Mouse (Mus musculus) kidney, embryonic 16.5 days (tissue): ENCODE results near the gene Slc20a1. TPM values are rescaled to one million over a fixed set of nuclear protein-coding genes. Genes with fewer than 3 reads are reported as not detected.

Source experiments
- ATAC-seq: fragments of 200-750 bp; cut with Nextera tagmentation; 2 replicates; pipeline ENCODE4 v1.8.0; 2017; ENCODE audit warnings: moderate TSS enrichment; ENCODE audit not compliant: low FRiP score, low TSS enrichment
- H3K27ac ChIP-seq: fragments of 300-500 bp; sonication (generic); 2 replicates; pipeline ENCODE4 v1.5.1; 2014; ENCODE audit warnings: low read length
- H3K27me3 ChIP-seq: fragments of 300-500 bp; sonication (generic); 2 replicates; pipeline ENCODE4 v1.6.1; 2014; ENCODE audit warnings: low read length, control low read depth, mixed read lengths; ENCODE audit not compliant: insufficient read depth
- H3K36me3 ChIP-seq: fragments of 300-500 bp; sonication (generic); 2 replicates; pipeline ENCODE4 v1.6.1; 2014; ENCODE audit warnings: low read length, control low read depth, mixed read lengths; ENCODE audit not compliant: insufficient read depth
- H3K4me1 ChIP-seq: fragments of 300-500 bp; sonication (generic); 2 replicates; pipeline ENCODE4 v1.6.1; 2014; ENCODE audit warnings: low read length, control low read depth, mixed read lengths; ENCODE audit not compliant: insufficient read depth
- H3K4me2 ChIP-seq: fragments of 300-500 bp; sonication (generic); replicated peaks from 2 replicates; pipeline ENCODE4 v1.6.1; 2014; ENCODE audit warnings: low read depth, low read length
- H3K4me3 ChIP-seq: fragments of 300-500 bp; sonication (generic); 2 replicates; pipeline ENCODE4 v1.5.1; 2014; ENCODE audit warnings: mild to moderate bottlenecking, low read length
- H3K9ac ChIP-seq: fragments of 300-500 bp; sonication (generic); replicated peaks from 2 replicates; pipeline ENCODE4 v1.6.1; 2014; ENCODE audit warnings: low read length
- H3K9me3 ChIP-seq: fragments of 300-500 bp; sonication (generic); 2 replicates; pipeline ENCODE4 v1.6.1; 2016; ENCODE audit warnings: low read length, control low read depth
- WGBS: fragments of 180-500 bp; shearing (Covaris S2); extraction: QIAGEN DNeasy Blood & Tissue Kit; methylation state at CpG from one replicate; pipeline ENCODE4 v1.1.7; 2014; 5-methylcytosine and 5-hydroxymethylcytosine counted together
- polyA plus RNA-seq: library from polyadenylated mRNA; unstranded; fragments of >200 nt; fragmentation: Nextera tagmentation; extraction: Ambion mirVana; gene quantifications from 2 replicates; pipeline ENCODE4 v1.2.1, GENCODE M21; 2015

Slc20a1 gene
- polyA plus RNA-seq, 1 experiment from 2014 or later: 28.3 TPM

- WGBS: 52% methylated on average over 2 of the region's 2 CpGs
- 0 out of 2 replicates have a peak, but pooled peaks have one; percentile 39 for ATAC-seq
- Histone ChIP-seq H3K4me1 (no peaks in the 10 kb centered on the region), H3K9ac (no peak overlapping the region), H3K36me3 (no peaks in the 10 kb centered on the region), H3K9me3 (no peaks in the 10 kb centered on the region), H3K4me3 (no peak overlapping the region), H3K27ac (no peak overlapping the region), H3K27me3 (no peaks in the 10 kb centered on the region), H3K4me2 (no peak overlapping the region)
These were observed 22.9 kb upstream of the Slc20a1 start for GRCm38 (mm10) chr2:129175636-129176035.

GRCm38 (mm10) chr2:129176676-129177420 is 21.7 kb upstream of the Slc20a1 start:
- Histone ChIP-seq H3K9me3 (no peaks in the 10 kb centered on the region), H3K4me1 (no peaks in the 10 kb centered on the region), H3K9ac (no peak overlapping the region), H3K4me3 (no peak overlapping the region), H3K27me3 (no peaks in the 10 kb centered on the region), H3K27ac (no peak overlapping the region), H3K36me3 (no peaks in the 10 kb centered on the region), H3K4me2 (no peak overlapping the region)
- no peak for ATAC-seq
- WGBS: 73% methylated on average over 12 of the region's 12 CpGs

GRCm38 (mm10) chr2:129177661-129178060 is 20.9 kb upstream of the Slc20a1 start:
- 64% methylated on average over 3 of the region's 3 CpGs for WGBS

DNA sequence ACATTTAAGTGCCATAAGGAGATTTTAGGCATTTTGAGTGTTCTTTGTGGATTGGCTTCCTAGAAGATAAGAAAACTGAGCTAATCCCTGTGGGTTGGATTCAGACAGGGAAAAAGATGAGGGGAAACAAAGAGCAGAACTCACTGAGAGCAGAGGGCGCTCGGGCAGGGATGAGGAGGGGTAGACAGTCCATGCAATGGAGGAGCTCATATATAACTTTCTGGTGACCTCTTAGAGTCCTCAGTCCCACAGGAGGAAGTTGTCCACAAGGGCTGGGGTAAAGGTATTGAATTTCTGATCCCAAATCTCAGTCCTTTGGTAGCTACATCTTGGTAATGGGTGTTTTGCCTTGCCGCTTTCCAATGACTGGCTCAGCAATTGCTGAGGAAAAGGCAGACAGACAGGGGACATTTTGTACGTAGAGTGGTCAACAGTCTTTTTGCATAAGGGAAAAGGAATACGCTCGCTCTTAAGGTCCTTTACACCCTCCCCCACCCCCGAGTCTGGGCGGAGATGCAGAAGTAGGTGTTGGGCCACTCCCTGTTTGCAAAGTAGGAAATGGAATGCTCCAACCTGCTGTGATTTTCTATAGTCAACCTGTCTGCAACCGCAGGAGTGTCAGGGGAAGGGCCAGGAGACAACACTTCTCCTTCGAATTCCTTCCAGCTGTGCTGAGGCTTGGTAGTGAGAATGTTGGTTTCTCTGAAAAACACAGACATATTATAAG is 20.2 kb upstream of the Slc20a1 start:
- WGBS: 43% methylated on average over 10 of the region's 10 CpGs
- no peaks in the 10 kb centered on the region for H3K36me3 ChIP-seq
- H3K9me3 ChIP-seq: no peaks in the 10 kb centered on the region
- no peak overlapping the region for H3K9ac ChIP-seq
- H3K27me3 ChIP-seq: no peaks in the 10 kb centered on the region
- H3K4me1 ChIP-seq: no peaks in the 10 kb centered on the region
- H3K4me3 ChIP-seq: no peak overlapping the region
- H3K4me2 ChIP-seq: no peak overlapping the region
- no peak for ATAC-seq
- H3K27ac ChIP-seq: no peak overlapping the region

More at GRCm38 (mm10) chr2:129177661-129178060, 20.9 kb upstream of the Slc20a1 start:
- Histone ChIP-seq H3K27me3 (no peaks in the 10 kb centered on the region), H3K4me2 (no peak overlapping the region), H3K36me3 (no peaks in the 10 kb centered on the region), H3K4me1 (no peaks in the 10 kb centered on the region), H3K9ac (no peak overlapping the region), H3K27ac (no peak overlapping the region), H3K9me3 (no peaks in the 10 kb centered on the region), H3K4me3 (no peak overlapping the region)
- ATAC-seq: no peak

- no peaks in the 10 kb centered on the region for H3K9me3 ChIP-seq
- no peak overlapping the region for H3K27ac ChIP-seq
- H3K27me3 ChIP-seq: no peaks in the 10 kb centered on the region
- H3K4me2 ChIP-seq: no peak overlapping the region
- H3K4me3 ChIP-seq: no peak overlapping the region
- WGBS: 77% methylated on average over 8 of the region's 8 CpGs
- no peaks in the 10 kb centered on the region for H3K4me1 ChIP-seq
- H3K9ac ChIP-seq: no peak overlapping the region
- ATAC-seq: no peak
- no peaks in the 10 kb centered on the region for H3K36me3 ChIP-seq
These were observed 18.4 kb upstream of the Slc20a1 start for GRCm38 (mm10) chr2:129179946-129180853.

GRCm38 (mm10) chr2:129181509-129181908 is 17.1 kb upstream of the Slc20a1 start:
- Histone ChIP-seq H3K27me3 (no peaks in the 10 kb centered on the region), H3K4me2 (no peak overlapping the region), H3K4me3 (no peak overlapping the region), H3K27ac (no peak overlapping the region), H3K9ac (no peak overlapping the region), H3K9me3 (no peaks in the 10 kb centered on the region), H3K36me3 (no peaks in the 10 kb centered on the region), H3K4me1 (no peaks in the 10 kb centered on the region)
- 90% methylated on average over 5 of the region's 5 CpGs for WGBS
- no peak for ATAC-seq

DNA sequence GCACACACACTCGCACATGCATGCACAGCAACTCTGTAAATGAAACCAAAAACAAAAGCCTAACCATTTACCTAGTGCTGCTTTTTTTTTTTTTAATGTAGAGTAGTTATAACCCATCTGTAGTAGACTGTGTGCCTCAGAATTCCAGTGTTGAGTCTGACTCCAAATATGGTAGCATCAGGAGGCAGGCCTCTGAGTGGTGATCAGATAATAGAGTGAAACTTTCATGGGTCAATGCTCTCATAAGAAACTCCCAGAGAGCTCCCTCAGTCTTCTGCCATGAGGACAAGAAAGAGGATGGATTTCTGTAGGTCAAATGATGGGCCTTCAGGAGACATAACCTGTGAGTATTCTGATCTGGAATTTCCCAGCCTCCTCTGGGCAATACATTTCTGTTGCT is 16.2 kb upstream of the Slc20a1 start:
- no peak overlapping the region for H3K9ac ChIP-seq
- WGBS: 94% methylated on average over 1 of the region's 1 CpGs

DNA sequence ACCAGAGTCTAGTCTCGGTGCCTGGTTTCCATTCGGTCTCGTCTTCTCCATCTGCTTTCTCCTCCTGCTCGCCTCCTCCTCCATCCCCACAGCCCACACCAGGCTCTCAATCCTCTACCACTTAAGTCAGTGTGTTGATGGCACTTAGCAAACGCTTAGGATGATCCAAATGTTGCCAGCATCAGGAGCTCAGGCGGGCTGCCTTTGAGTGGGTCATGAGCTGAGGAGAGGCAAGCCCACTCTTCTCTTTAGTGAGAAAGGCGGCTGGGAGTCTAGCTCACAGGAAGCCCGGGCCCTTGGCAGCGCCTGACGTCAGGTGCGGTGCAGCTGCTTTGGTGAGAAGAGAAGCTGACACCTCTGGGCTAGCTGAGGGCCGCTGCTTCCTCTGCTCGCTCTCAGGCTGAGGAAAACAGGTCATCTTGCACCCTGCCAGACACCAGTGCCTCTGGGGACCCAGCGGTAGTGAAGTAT is 15.0 kb upstream of the Slc20a1 start:
- H3K4me1 ChIP-seq: no peaks in the 10 kb centered on the region
- H3K27me3 ChIP-seq: no peaks in the 10 kb centered on the region
- no peak for ATAC-seq
- H3K27ac ChIP-seq: no peak overlapping the region
- H3K4me2 ChIP-seq: no peak overlapping the region
- 42% methylated on average over 14 of the region's 14 CpGs for WGBS
- H3K9me3 ChIP-seq: no peaks in the 10 kb centered on the region
- H3K9ac ChIP-seq: no peak overlapping the region
- no peak overlapping the region for H3K4me3 ChIP-seq
- no peaks in the 10 kb centered on the region for H3K36me3 ChIP-seq

More for the DNA sequence above, 16.2 kb upstream of the Slc20a1 start:
- no peak overlapping the region for H3K27ac ChIP-seq
- no peak overlapping the region for H3K4me3 ChIP-seq
- no peaks in the 10 kb centered on the region for H3K9me3 ChIP-seq
- no peaks in the 10 kb centered on the region for H3K36me3 ChIP-seq
- no peaks in the 10 kb centered on the region for H3K4me1 ChIP-seq
- H3K4me2 ChIP-seq: no peak overlapping the region
- no peak for ATAC-seq
- H3K27me3 ChIP-seq: no peaks in the 10 kb centered on the region

GRCm38 (mm10) chr2:129184853-129185252 is 13.7 kb upstream of the Slc20a1 start:
- H3K4me2 ChIP-seq: no peak overlapping the region
- no peaks in the 10 kb centered on the region for H3K36me3 ChIP-seq
- H3K27me3 ChIP-seq: no peaks in the 10 kb centered on the region
- H3K9ac ChIP-seq: no peak overlapping the region
- ATAC-seq: no peak
- no peak overlapping the region for H3K4me3 ChIP-seq
- H3K27ac ChIP-seq: no peak overlapping the region
- no peaks in the 10 kb centered on the region for H3K4me1 ChIP-seq
- peaks cover 3% of the 10 kb centered on the region; the same call in 1 of the 2 replicates for H3K9me3 ChIP-seq
- 79% methylated on average over 1 of the region's 1 CpGs for WGBS
